Mouse (Mus musculus) layer of hippocampus, postnatal 10 days (tissue): ENCODE data around the gene Ppp1r3d. TPM values are rescaled to one million over a fixed set of nuclear protein-coding genes. Genes with fewer than 3 reads are reported as not detected.

Source experiments
- DNase-seq, 2 experiments: peaks; one replicate each; pipeline ENCODE4 v3.0.0; 2021; ENCODE audit warnings: low spot score in 2 of 2
- total RNA-seq, 2 experiments: library from RNA; stranded (reverse); gene quantifications; 2 replicates each; pipeline ENCODE4 v1.2.3; 2021

Ppp1r3d gene
- total RNA-seq, 2 experiments from 2014 or later, result 9.7 to 9.9 TPM

- no peak for DNase-seq
Observed at GRCm38 (mm10) chr2:178415150-178415448, 827 bp upstream of the Ppp1r3d start.

GRCm38 (mm10) chr2:178413481-178414260 lies 601 bp downstream of the Ppp1r3d start:
- peak; percentile 30 to 57 for DNase-seq

GRCm38 (mm10) chr2:178413081-178413480 lies 1.2 kb downstream of the Ppp1r3d start:
- DNase-seq, result peak; percentile 37 to 42

- peak in 1 of 2 experiments; percentile 10 for DNase-seq
Observed at GRCm38 (mm10) chr2:178412598-178412997, 1.7 kb downstream of the Ppp1r3d start.

GRCm38 (mm10) chr2:178410286-178410685 lies 4.0 kb downstream of the Ppp1r3d start:
- DNase-seq, result peak in 1 of 2 experiments; percentile 2

- DNase-seq, result no peak
Observed at GRCm38 (mm10) chr2:178409024-178409423, 5.2 kb downstream of the Ppp1r3d start.

GRCm38 (mm10) chr2:178407053-178407815 lies 7.0 kb downstream of the Ppp1r3d start, which contains the start of gene Sycp2:
TSS of gene Sycp2 (minus strand) at chr2:178407685.
- peak in 1 of 2 experiments; percentile 4 for DNase-seq

Other genes starting within 250 kb of the Ppp1r3d start
- gene Sycp2, start 6.8 kb downstream of the Ppp1r3d start, total RNA-seq, result under 1 TPM; 0.38 to 0.80 TPM
- 10 to 100 TPM; 27.9 to 30.7 TPM for gene Fam217b, start 52 bp upstream of the Ppp1r3d start, total RNA-seq
- under 1 TPM; 0.16 TPM for gene Cdh26, start 16.1 kb upstream of the Ppp1r3d start, total RNA-seq